Mouse (Mus musculus): ENCODE measurements around the gene Otx2.

DNA sequence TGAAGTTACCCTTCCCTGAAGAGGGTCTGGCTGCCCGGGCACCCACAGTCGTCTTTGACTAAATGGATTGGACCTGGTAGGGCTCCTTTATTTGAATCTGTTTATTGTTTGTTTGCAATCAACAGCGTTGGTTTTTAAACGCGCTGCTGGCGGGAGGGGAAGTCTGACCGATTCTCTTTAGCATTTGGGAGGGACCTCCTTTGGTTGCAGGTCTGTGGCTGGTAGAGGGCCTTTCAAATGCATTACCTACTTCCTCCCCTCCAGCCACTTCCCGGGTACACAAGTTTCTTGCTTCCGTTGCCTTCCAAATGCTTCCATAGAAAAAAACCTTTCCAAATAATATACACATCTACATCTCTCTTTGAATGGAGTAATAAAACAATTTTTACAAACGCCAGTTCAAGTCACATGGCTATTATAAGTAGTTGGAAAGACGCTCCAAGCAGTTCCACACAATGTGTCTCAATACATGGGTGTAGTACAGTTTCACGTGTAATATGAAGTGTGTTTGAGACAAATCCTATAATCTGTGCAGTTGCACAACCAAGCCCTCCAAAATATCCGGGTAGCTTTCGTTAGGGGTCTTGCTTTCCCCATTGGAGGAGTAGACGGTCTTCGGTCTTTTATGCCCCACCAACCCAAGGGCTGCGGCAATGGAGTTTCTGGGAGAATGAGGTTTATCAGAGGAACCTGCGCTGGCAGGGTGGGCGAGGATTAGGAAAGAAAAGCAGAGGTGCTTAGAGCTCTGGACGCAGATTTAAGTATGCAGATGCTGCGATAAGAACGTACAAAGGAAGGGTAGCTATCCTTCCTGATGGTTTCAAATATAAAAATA, 19.7 kb downstream of the Otx2 start:
- TF ChIP-seq HCFC1 (IDR thresholded peaks at IDR 0.05; ENCODE audit: borderline replicate concordance, insufficient read depth, low read length) (no peak), ZC3H11A (IDR thresholded peaks at IDR 0.05; ENCODE audit: borderline replicate concordance, low read depth, low read length) (no peak)
